Mouse (Mus musculus) embryo, embryonic 10.5 days (tissue): ENCODE data around the gene Gatd1.
"Not testable (repeated sequence)": the region's sequence is repeated elsewhere in the genome, so short reads cannot be mapped to it uniquely, and the experiment has no call there.

Experiments used
- DNase-seq: peaks from one replicate; pipeline ENCODE4 v3.0.0-alpha.2; 2015; ENCODE audit warnings: low spot score

Gene Gatd1

GRCm38 (mm10) chr7:141413809-141414584, at the start of gene Gatd1:
TSS of gene Gatd1 (minus strand) at chr7:141414136.
- peak; percentile 100 for DNase-seq

GRCm38 (mm10) chr7:141462333-141462821, 48.4 kb upstream of the Gatd1 start:
- no peak for DNase-seq

DNA sequence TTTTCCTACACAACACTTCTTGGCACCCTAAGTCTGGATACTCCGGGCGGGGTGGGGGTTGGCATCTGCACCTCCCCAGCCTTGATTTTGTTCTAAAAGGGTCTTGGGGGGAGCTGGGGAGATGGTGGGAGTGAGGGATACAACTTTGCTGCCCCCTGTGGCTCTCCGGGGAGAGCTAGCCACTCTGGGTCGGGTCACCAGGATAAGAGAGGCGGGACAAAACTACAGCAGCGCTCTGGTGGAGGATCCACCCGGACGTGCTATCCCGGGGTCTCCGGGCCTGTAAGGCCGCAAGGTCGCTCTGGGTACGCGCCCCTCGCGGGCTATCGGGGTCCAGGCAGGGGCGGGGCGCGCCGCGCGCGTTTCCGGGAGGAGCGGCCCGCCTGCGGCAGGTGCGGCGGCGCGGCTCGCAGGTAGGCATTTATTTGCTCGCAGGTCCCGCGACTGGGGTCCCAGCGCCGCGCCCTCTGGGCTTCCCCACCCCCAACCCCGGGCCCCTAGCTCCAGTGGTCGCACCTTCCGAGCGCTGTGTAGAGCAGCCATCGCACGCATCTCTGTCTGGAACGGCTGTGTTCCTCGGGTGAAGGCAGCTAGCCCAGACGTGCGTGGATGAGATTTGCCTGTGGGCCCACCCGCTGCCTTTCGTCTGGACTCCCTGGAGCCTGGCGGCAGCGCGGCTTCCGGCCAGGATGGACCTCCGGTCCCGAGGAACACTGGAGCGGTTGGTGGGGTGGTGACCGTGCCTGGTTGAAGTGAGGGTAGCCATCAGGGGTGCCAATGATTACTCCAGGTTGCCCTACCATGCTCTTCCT, 47.8 kb upstream of the Gatd1 start:
- DNase-seq = no peak

- DNase-seq = no peak
These were observed 46.6 kb upstream of the Gatd1 start, which contains the start of gene Cracr2b for GRCm38 (mm10) chr7:141460391-141461113. TSS of gene Cracr2b (plus strand) at chr7:141461094.

- DNase-seq = no peak
These were observed 46.1 kb upstream of the Gatd1 start for GRCm38 (mm10) chr7:141460001-141460390.

DNA sequence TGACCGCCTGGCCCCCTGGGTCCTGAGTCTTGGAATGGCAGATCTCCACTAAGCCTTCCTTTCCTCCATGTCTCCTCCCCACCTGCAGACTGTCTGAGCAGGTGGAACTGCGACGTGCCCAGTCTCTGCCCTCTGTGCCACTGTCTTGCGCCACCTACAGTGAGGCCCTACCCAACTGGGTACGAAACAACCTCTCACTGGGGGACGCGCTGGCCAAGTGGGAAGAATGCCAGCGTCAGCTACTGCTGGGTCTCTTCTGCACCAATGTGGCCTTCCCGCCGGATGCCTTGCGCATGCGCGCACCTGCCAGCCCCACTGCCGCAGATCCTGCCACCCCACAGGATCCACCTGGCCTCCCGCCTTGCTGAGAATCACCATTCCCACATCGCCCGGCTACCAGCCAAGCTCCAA, 45.4 kb upstream of the Gatd1 start:
- DNase-seq = no peak

GRCm38 (mm10) chr7:141458661-141459060, 44.7 kb upstream of the Gatd1 start:
- no peak for DNase-seq

DNA sequence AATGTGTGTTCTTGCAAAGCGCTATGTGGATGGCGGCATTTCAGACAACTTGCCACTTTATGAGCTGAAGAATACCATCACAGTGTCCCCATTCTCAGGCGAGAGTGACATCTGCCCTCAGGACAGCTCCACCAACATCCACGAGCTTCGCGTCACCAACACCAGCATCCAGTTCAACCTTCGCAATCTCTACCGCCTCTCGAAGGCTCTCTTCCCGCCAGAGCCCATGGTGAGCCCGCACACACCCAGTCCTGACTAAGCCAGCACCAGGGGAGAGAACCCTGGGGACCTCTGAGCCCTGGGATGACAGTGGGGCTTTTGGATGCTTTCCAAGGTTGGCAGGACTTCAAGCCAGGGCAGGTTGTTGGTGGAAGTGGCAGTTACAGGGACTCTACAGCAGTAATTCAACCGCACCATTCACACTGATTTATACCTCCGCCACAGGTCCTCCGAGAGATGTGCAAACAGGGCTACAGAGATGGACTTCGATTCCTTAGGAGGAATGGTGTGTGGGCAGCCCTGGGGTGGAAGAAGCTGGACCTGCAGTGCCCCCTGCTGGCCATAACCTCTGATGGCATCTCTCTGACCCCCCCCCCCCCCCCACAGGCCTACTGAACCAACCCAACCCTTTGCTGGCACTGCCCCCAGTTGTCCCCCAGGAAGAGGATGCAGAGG, 44.2 kb upstream of the Gatd1 start:
- peak; percentile 61 for DNase-seq

GRCm38 (mm10) chr7:141457236-141457635, 43.3 kb upstream of the Gatd1 start:
- no peak for DNase-seq

DNA sequence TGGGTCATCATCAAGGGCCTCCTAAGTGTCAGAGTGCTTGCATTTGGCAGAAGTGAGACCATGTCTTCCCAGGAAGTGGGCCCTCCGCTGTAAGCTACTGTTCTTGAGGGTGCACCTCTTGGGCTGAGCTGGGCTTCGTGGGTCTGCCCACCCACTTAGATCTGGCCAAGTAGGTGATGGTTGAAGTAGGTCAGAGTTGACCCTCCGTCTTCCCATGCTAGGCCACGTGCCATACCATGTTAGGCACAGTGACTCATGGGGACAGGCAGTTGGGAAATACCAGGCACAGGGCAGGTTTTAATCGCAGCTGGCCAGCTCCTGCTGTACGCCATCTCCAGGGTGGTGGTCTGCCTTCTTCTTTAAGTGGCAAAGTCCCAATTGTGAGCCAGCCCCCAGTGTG, 42.8 kb upstream of the Gatd1 start:
- no peak for DNase-seq

GRCm38 (mm10) chr7:141455610-141456314, 41.8 kb upstream of the Gatd1 start:
- peak; percentile 76 for DNase-seq

- DNase-seq = peak; percentile 91
These were observed 41.1 kb upstream of the Gatd1 start, which contains the start of gene Pnpla2 for GRCm38 (mm10) chr7:141454967-141455551. TSS of gene Pnpla2 (plus strand) at chr7:141455198.

GRCm38 (mm10) chr7:141453636-141454035, 39.7 kb upstream of the Gatd1 start:
- DNase-seq = no peak

GRCm38 (mm10) chr7:141451928-141452327, 38.0 kb upstream of the Gatd1 start:
- no peak for DNase-seq

GRCm38 (mm10) chr7:141447110-141447991, 33.4 kb upstream of the Gatd1 start, which contains the start of gene Rplp2:
TSS of gene Rplp2 (plus strand) at chr7:141447370.
- peak; percentile 97 for DNase-seq

- DNase-seq = not testable (repeated sequence)
These were observed 32.4 kb upstream of the Gatd1 start for GRCm38 (mm10) chr7:141446374-141446773.

GRCm38 (mm10) chr7:141443828-141444237, 29.9 kb upstream of the Gatd1 start, which contains the start of gene Pidd1:
TSS of gene Pidd1 (minus strand) at chr7:141444025.
- DNase-seq = peak; percentile 90

DNA sequence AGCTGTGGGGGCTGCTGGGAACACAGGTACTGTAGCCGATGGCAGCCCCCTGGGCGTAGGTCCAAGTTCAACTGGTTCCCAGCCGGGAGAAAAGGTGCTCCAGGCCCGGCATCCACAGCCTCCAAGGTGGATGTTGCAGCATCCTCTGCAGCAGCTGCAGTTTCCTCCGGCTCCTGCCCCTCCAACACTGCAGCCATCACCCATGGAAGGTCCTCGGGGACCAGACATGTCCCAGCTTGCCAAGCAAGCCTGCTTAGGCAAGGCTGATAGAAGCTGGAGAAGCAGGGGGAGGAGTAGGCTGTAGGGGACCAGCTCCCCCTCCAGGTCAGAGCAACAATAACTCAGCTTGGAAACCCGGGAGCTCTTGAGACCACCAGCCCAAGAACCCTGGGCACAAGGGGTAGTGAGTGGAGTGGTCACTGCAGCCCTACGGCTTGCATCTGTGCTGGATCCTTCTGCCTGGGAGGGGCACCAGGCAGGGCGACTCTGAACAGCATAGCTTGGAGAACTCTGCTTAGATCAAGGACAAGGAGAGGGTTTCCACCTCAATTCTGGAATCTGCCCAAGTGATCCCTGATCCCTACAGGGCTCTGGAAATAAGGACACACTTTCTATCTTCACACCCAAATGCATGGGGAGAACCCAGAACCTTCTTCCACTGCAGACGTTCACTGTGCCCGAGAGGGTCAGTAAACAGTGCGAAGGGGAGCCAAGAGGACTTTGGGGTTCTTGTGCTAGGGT, 29.3 kb upstream of the Gatd1 start:
- peak; percentile 77 for DNase-seq

DNA sequence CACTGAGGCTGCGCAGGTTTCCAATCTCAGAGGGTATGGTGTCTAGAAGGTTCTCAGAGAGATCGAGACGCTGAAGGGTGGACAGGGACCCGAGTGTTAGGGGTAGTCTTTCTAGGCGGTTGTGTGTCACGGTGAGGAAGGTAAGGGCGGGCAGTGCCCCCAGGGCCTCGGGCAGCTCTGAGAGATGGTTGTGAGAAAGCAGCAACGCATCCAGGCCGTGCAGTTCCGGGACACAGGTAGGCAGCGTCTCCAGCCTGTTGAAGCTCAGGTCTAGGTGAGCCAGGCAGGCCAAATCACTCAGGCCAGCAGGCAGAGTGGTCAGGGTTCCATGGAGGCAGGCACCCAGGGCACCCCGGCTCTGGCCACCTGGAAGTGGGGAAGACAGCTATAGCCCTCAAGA, 28.3 kb upstream of the Gatd1 start:
- no peak for DNase-seq
